Mouse (Mus musculus) intestine, embryonic 16.5 days (tissue): ENCODE results near the gene Knstrn. TPM values are rescaled to one million over a fixed set of nuclear protein-coding genes. Genes with fewer than 3 reads are reported as not detected.

Source experiments
- ATAC-seq: fragments of 200-750 bp; cut with Nextera tagmentation; 2 replicates; pipeline ENCODE4 v1.8.0; 2017; ENCODE audit warnings: moderate TSS enrichment, moderate library complexity
- H3K27ac ChIP-seq: fragments of 300-500 bp; sonication (generic); 2 replicates; pipeline ENCODE4 v1.5.1; 2014; ENCODE audit warnings: mild to moderate bottlenecking, low read length
- H3K27me3 ChIP-seq: fragments of 300-500 bp; sonication (generic); replicated peaks from 2 replicates; pipeline ENCODE4 v1.6.1; 2014; ENCODE audit warnings: low read length, control low read depth, mixed read lengths; ENCODE audit not compliant: control insufficient read depth, insufficient read depth
- H3K36me3 ChIP-seq: fragments of 300-500 bp; sonication (generic); 2 replicates; pipeline ENCODE4 v1.6.1; 2014; ENCODE audit warnings: low read length, control low read depth; ENCODE audit not compliant: control insufficient read depth, insufficient read depth
- H3K4me1 ChIP-seq: fragments of 300-500 bp; sonication (generic); 2 replicates; pipeline ENCODE4 v1.6.1; 2014; ENCODE audit warnings: low read length, control low read depth, mixed read lengths; ENCODE audit not compliant: control insufficient read depth, insufficient read depth
- H3K4me2 ChIP-seq: fragments of 300-500 bp; sonication (generic); 2 replicates; pipeline ENCODE4 v1.6.1; 2014; ENCODE audit warnings: low read depth, low read length, control low read depth
- H3K4me3 ChIP-seq: fragments of 300-500 bp; sonication (generic); 2 replicates; pipeline ENCODE4 v1.5.1; 2014; ENCODE audit warnings: mild to moderate bottlenecking, low read length
- H3K9ac ChIP-seq: fragments of 300-500 bp; sonication (generic); 2 replicates; pipeline ENCODE4 v1.6.1; 2014; ENCODE audit warnings: low read depth, low read length
- H3K9me3 ChIP-seq: fragments of 300-500 bp; sonication (generic); 2 replicates; pipeline ENCODE4 v1.6.1; 2016; ENCODE audit warnings: low read length, control low read depth; ENCODE audit not compliant: control insufficient read depth
- WGBS: fragments of 180-500 bp; shearing (Covaris S2); extraction: QIAGEN DNeasy Blood & Tissue Kit; methylation state at CpG from one replicate; pipeline ENCODE4 v1.1.7; 2014; 5-methylcytosine and 5-hydroxymethylcytosine counted together
- polyA plus RNA-seq: library from polyadenylated mRNA; unstranded; fragments of >200 nt; fragmentation: Nextera tagmentation; extraction: Ambion mirVana; gene quantifications from 2 replicates; pipeline ENCODE4 v1.2.1, GENCODE M21; 2015

Knstrn gene
- polyA plus RNA-seq, 1 experiment from 2014 or later, result 85.7 TPM

GRCm38 (mm10) chr2:118841186-118841585, 27.4 kb downstream of the Knstrn start:
- no peaks in the 10 kb centered on the region for H3K4me1 ChIP-seq
- no peaks in the 10 kb centered on the region for H3K36me3 ChIP-seq
- no peaks in the 10 kb centered on the region for H3K27me3 ChIP-seq
- no peak overlapping the region for H3K4me2 ChIP-seq
- no peak overlapping the region for H3K4me3 ChIP-seq
- 74% methylated on average over 5 of the region's 5 CpGs for WGBS
- no peaks in the 10 kb centered on the region for H3K9me3 ChIP-seq
- ATAC-seq, result no peak
- H3K27ac ChIP-seq, result no peak overlapping the region
- H3K9ac ChIP-seq, result no peak overlapping the region

GRCm38 (mm10) chr2:118841774-118842173, 28.0 kb downstream of the Knstrn start:
- ATAC-seq, result no peak
- Histone ChIP-seq H3K27me3 (no peaks in the 10 kb centered on the region), H3K9me3 (no peaks in the 10 kb centered on the region)

GRCm38 (mm10) chr2:118844427-118844826, 30.6 kb downstream of the Knstrn start:
- no peak for ATAC-seq
- H3K27me3 ChIP-seq, result no peaks in the 10 kb centered on the region
- H3K36me3 ChIP-seq, result no peaks in the 10 kb centered on the region
- no peak overlapping the region for H3K4me3 ChIP-seq
- no peak overlapping the region for H3K9ac ChIP-seq
- H3K4me1 ChIP-seq, result no peaks in the 10 kb centered on the region
- 70% methylated on average over 3 of the region's 3 CpGs for WGBS
- no peak overlapping the region for H3K27ac ChIP-seq
- no peaks in the 10 kb centered on the region for H3K9me3 ChIP-seq
- H3K4me2 ChIP-seq, result no peak overlapping the region

More at GRCm38 (mm10) chr2:118841774-118842173, 28.0 kb downstream of the Knstrn start:
- Histone ChIP-seq H3K36me3 (no peaks in the 10 kb centered on the region), H3K4me3 (no peak overlapping the region), H3K4me2 (no peak overlapping the region), H3K27ac (no peak overlapping the region), H3K4me1 (no peaks in the 10 kb centered on the region), H3K9ac (no peak overlapping the region)
- 83% methylated on average over 4 of the region's 4 CpGs for WGBS

GRCm38 (mm10) chr2:118846246-118846645, 32.4 kb downstream of the Knstrn start:
- WGBS, result 41% methylated on average over 7 of the region's 7 CpGs
- ATAC-seq, result peak; percentile 59; the same call in 1 of the 2 replicates

GRCm38 (mm10) chr2:118851756-118852155, 38.0 kb downstream of the Knstrn start:
- Histone ChIP-seq H3K9ac (no peak overlapping the region), H3K4me3 (no peak overlapping the region), H3K36me3 (no peaks in the 10 kb centered on the region), H3K4me2 (no peak overlapping the region), H3K4me1 (no peaks in the 10 kb centered on the region), H3K9me3 (no peaks in the 10 kb centered on the region), H3K27me3 (no peaks in the 10 kb centered on the region), H3K27ac (no peak overlapping the region)
- 31% methylated on average over 3 of the region's 3 CpGs for WGBS
- no peak for ATAC-seq

More at GRCm38 (mm10) chr2:118846246-118846645, 32.4 kb downstream of the Knstrn start:
- Histone ChIP-seq H3K27ac (no peak overlapping the region), H3K4me2 (no peak overlapping the region), H3K4me3 (no peak overlapping the region), H3K4me1 (no peaks in the 10 kb centered on the region), H3K36me3 (no peaks in the 10 kb centered on the region), H3K27me3 (no peaks in the 10 kb centered on the region), H3K9ac (no peak overlapping the region), H3K9me3 (no peaks in the 10 kb centered on the region)

- Histone ChIP-seq H3K27me3 (no peaks in the 10 kb centered on the region), H3K9ac (peak within 1 kb of the TSS; percentile 79), H3K36me3 (peaks cover 4% of the 10 kb centered on the region; the same call in 1 of the 2 replicates), H3K4me1 (peaks cover 3% of the 10 kb centered on the region), H3K9me3 (no peaks in the 10 kb centered on the region), H3K4me2 (peak within 1 kb of the TSS; percentile 87), H3K27ac (peak within 1 kb of the TSS; percentile 59; the same call in 1 of the 2 replicates), H3K4me3 (peak within 1 kb of the TSS; percentile 73)
- under 1% methylated on average over 34 of the region's 34 CpGs for WGBS
- peak; percentile 100 for ATAC-seq
Observed at GRCm38 (mm10) chr2:118861454-118862339, 47.9 kb downstream of the Knstrn start, which contains the start of gene Ivd. Gene Ivd (plus strand): TSS chr2:118861954.

GRCm38 (mm10) chr2:118862340-118862675, 48.5 kb downstream of the Knstrn start:
- 30% methylated on average over 3 of the region's 3 CpGs for WGBS

GRCm38 (mm10) chr2:118870601-118871000, 56.8 kb downstream of the Knstrn start:
- peaks cover 4% of the 10 kb centered on the region for H3K36me3 ChIP-seq
- H3K4me2 ChIP-seq, result no peak overlapping the region
- no peaks in the 10 kb centered on the region for H3K4me1 ChIP-seq
- no peak for ATAC-seq
- H3K27me3 ChIP-seq, result no peaks in the 10 kb centered on the region
- WGBS, result 79% methylated on average over 3 of the region's 3 CpGs
- H3K9ac ChIP-seq, result no peak overlapping the region
- H3K4me3 ChIP-seq, result no peak overlapping the region
- no peak overlapping the region for H3K27ac ChIP-seq
- H3K9me3 ChIP-seq, result no peaks in the 10 kb centered on the region

More at GRCm38 (mm10) chr2:118862340-118862675, 48.5 kb downstream of the Knstrn start:
- H3K36me3 ChIP-seq, result peaks cover 4% of the 10 kb centered on the region; the same call in 1 of the 2 replicates
- H3K4me2 ChIP-seq, result peak overlapping the region; percentile 87
- H3K4me1 ChIP-seq, result peaks cover 3% of the 10 kb centered on the region
- peak overlapping the region; percentile 73 for H3K4me3 ChIP-seq
- peak overlapping the region; percentile 79 for H3K9ac ChIP-seq
- H3K9me3 ChIP-seq, result no peaks in the 10 kb centered on the region
- ATAC-seq, result no peak
- H3K27me3 ChIP-seq, result no peaks in the 10 kb centered on the region
- peak overlapping the region; percentile 59; the same call in 1 of the 2 replicates for H3K27ac ChIP-seq

- Histone ChIP-seq H3K36me3 (peaks cover under 1% of the 10 kb centered on the region; the same call in 1 of the 2 replicates), H3K9ac (no peak overlapping the region), H3K27me3 (no peaks in the 10 kb centered on the region), H3K4me1 (no peaks in the 10 kb centered on the region), H3K27ac (no peak overlapping the region), H3K4me3 (no peak overlapping the region), H3K4me2 (no peak overlapping the region), H3K9me3 (no peaks in the 10 kb centered on the region)
- ATAC-seq, result no peak
- WGBS, result 76% methylated on average over 1 of the region's 1 CpGs
Observed at GRCm38 (mm10) chr2:118871032-118871431, 57.2 kb downstream of the Knstrn start.
